11 mouse cellular contexts compared by ENCODE assay signal in genomic region chr9:65725291-65725622, GRCm38 (mm10). TPM values are rescaled to one million over a fixed set of nuclear protein-coding genes. Genes with fewer than 3 reads are reported as not detected.
DNase-seq lines count a peak whose midpoint lies in the region; ATAC-seq lines count a peak whose summit lies in the region.
"Had no signal": no experiment of that assay in that cellular context is flagged by ENCODE, and none has a peak within 500 bp of the region (broad histone marks: within the 10 kb centered on the region; RNA-seq: fewer than 3 reads in every experiment).

No protein-coding gene starts in this region.

- no peaks in the 10 kb centered on the region for H3K27me3 ChIP-seq in heart, embryonic 11.5 days (ENCODE audit: control insufficient read depth, insufficient read depth, low read length)
- H3K27me3 ChIP-seq in embryonic facial prominence, embryonic 15.5 days: no peaks in the 10 kb centered on the region
- H3K27me3 ChIP-seq in hindbrain, embryonic 11.5 days (ENCODE audit: control insufficient read depth, insufficient read depth, low read length): no peaks in the 10 kb centered on the region
- no peaks in the 10 kb centered on the region for H3K27me3 ChIP-seq in midbrain, embryonic 14.5 days (ENCODE audit: control insufficient read depth, insufficient read depth, low read length)
- H3K27me3 ChIP-seq: stomach, embryonic 15.5 days had no signal

- 28% methylated on average over 4 of the region's 4 CpGs for WGBS in heart, embryonic 11.5 days (ENCODE audit: insufficient replicate concordance)
- WGBS in embryonic facial prominence, embryonic 15.5 days: 51% methylated on average over 4 of the region's 4 CpGs
- 78% methylated on average over 4 of the region's 4 CpGs for WGBS in hindbrain, embryonic 11.5 days
- 27% methylated on average over 4 of the region's 4 CpGs for WGBS in midbrain, embryonic 14.5 days

- peaks cover 35% of the 10 kb centered on the region for H3K4me1 ChIP-seq in heart, embryonic 11.5 days (ENCODE audit: control insufficient read depth, insufficient read depth, low read length)
- H3K4me1 ChIP-seq in embryonic facial prominence, embryonic 15.5 days: peaks cover 27% of the 10 kb centered on the region
- peaks cover 7% of the 10 kb centered on the region; the same call in 1 of the 2 replicates for H3K4me1 ChIP-seq in hindbrain, embryonic 11.5 days (replicated peaks; ENCODE audit: control insufficient read depth, insufficient read depth, low read length)
- peaks cover 37% of the 10 kb centered on the region for H3K4me1 ChIP-seq in midbrain, embryonic 14.5 days (ENCODE audit: control insufficient read depth, insufficient read depth, low read length)

- no peak for ATAC-seq in heart, embryonic 11.5 days (replicated peaks; ENCODE audit: insufficient number of reproducible peaks, low FRiP score, low TSS enrichment)
- ATAC-seq in embryonic facial prominence, embryonic 15.5 days (ENCODE audit: insufficient number of reproducible peaks, low FRiP score, low TSS enrichment, low read depth): no peak
- ATAC-seq in hindbrain, embryonic 11.5 days (ENCODE audit: low FRiP score): no peak
- ATAC-seq in midbrain, embryonic 14.5 days (ENCODE audit: low FRiP score, low TSS enrichment): no peak
- ATAC-seq: CD4-positive, CD25-positive, alpha-beta regulatory T cell, adult 4 months had no signal

- peak overlapping the region; percentile 3; the same call in 1 of the 2 replicates for H3K4me2 ChIP-seq in heart, embryonic 11.5 days
- H3K4me2 ChIP-seq in embryonic facial prominence, embryonic 15.5 days (replicated peaks): no peak overlapping the region
- no peak overlapping the region for H3K4me2 ChIP-seq in hindbrain, embryonic 11.5 days (replicated peaks; ENCODE audit: low read depth, low read length)
- H3K4me2 ChIP-seq in midbrain, embryonic 14.5 days (ENCODE audit: low read length): peak overlapping the region; percentile 1
- H3K4me2 ChIP-seq: liver, embryonic 11.5 days; stomach, embryonic 15.5 days had no signal

- H3K9me3 ChIP-seq in heart, embryonic 11.5 days (replicated peaks; ENCODE audit: control insufficient read depth, low read length): no peaks in the 10 kb centered on the region
- H3K9me3 ChIP-seq in embryonic facial prominence, embryonic 15.5 days (replicated peaks): no peaks in the 10 kb centered on the region
- H3K9me3 ChIP-seq in hindbrain, embryonic 11.5 days (ENCODE audit: control insufficient read depth, low read length): no peaks in the 10 kb centered on the region
- no peaks in the 10 kb centered on the region for H3K9me3 ChIP-seq in midbrain, embryonic 14.5 days (ENCODE audit: control insufficient read depth, low read length)
- H3K9me3 ChIP-seq: stomach, embryonic 15.5 days had no signal

- H3K4me3 ChIP-seq in heart, embryonic 11.5 days (ENCODE audit: low read depth, low read length): no peak overlapping the region
- no peak overlapping the region for H3K4me3 ChIP-seq in embryonic facial prominence, embryonic 15.5 days (replicated peaks)
- H3K4me3 ChIP-seq in hindbrain, embryonic 11.5 days (ENCODE audit: low read depth, low read length): no peak overlapping the region
- H3K4me3 ChIP-seq in midbrain, embryonic 14.5 days (replicated peaks; ENCODE audit: low read depth, low read length): no peak overlapping the region
- H3K4me3 ChIP-seq: stomach, embryonic 15.5 days had no signal

- H3K27ac ChIP-seq in heart, embryonic 11.5 days (ENCODE audit: low read depth, low read length): peak overlapping the region; percentile 71
- peak overlapping the region; percentile 71 for H3K27ac ChIP-seq in embryonic facial prominence, embryonic 15.5 days (replicated peaks)
- peak overlapping the region; percentile 61; the same call in 1 of the 2 replicates for H3K27ac ChIP-seq in hindbrain, embryonic 11.5 days (ENCODE audit: low read depth, low read length)
- H3K27ac ChIP-seq in midbrain, embryonic 14.5 days (replicated peaks; ENCODE audit: low read depth, low read length): peak overlapping the region; percentile 82
- H3K27ac ChIP-seq: stomach, embryonic 15.5 days had no signal

- intact Hi-C loops in heart, postnatal 25 days (cut with DNase I): no loop called here
- intact Hi-C loops in left cerebral cortex, postnatal 10 days (cut with DNase I): no loop called here

- no peaks in the 10 kb centered on the region for H3K36me3 ChIP-seq in heart, embryonic 11.5 days (ENCODE audit: control insufficient read depth, insufficient read depth, low read length)
- no peaks in the 10 kb centered on the region for H3K36me3 ChIP-seq in embryonic facial prominence, embryonic 15.5 days
- H3K36me3 ChIP-seq in hindbrain, embryonic 11.5 days (ENCODE audit: control insufficient read depth, insufficient read depth, low read length): no peaks in the 10 kb centered on the region
- no peaks in the 10 kb centered on the region for H3K36me3 ChIP-seq in midbrain, embryonic 14.5 days (ENCODE audit: control insufficient read depth, insufficient read depth, low read length)

- DNase-seq in heart, postnatal 25 days (ENCODE audit: low spot score): no peak
- DNase-seq in hindbrain, embryonic 11.5 days (ENCODE audit: low spot score): no peak
- no peak for DNase-seq in midbrain, embryonic 14.5 days
- DNase-seq in adipocyte (ENCODE audit: low spot score): no peak
- DNase-seq in ovary, adult 18-20 months (ENCODE audit: low spot score): no peak
- DNase-seq in left cerebral cortex, postnatal 10 days (ENCODE audit: extremely low spot score in 1 of 2, low spot score in 2 of 2): no peak

- H3K9ac ChIP-seq in heart, embryonic 11.5 days (ENCODE audit: low read depth, low read length): 0 out of 2 replicates have a peak overlapping the region, but pooled peaks have one; percentile 12
- no peak overlapping the region for H3K9ac ChIP-seq in embryonic facial prominence, embryonic 15.5 days
- H3K9ac ChIP-seq in hindbrain, embryonic 11.5 days (ENCODE audit: low read depth, low read length): 0 out of 2 replicates have a peak overlapping the region, but pooled peaks have one; percentile 15
- 0 out of 2 replicates have a peak overlapping the region, but pooled peaks have one; percentile 20 for H3K9ac ChIP-seq in midbrain, embryonic 14.5 days (replicated peaks; ENCODE audit: low read length)
- H3K9ac ChIP-seq: stomach, embryonic 15.5 days had no signal

RNA-seq across cellular contexts. Expression of gene Oaz2, which starts 57.5 kb away (rescaled TPM):
- 191 and 256 TPM in 2 replicates for polyA plus RNA-seq in heart, embryonic 11.5 days (2014; fragmentation: Nextera tagmentation; extraction: Ambion mirVana)
- 100 to 1,000 TPM; 249 to 259 TPM for total RNA-seq in heart, postnatal 25 days (2021)
- 304 and 311 TPM in 2 replicates for polyA plus RNA-seq in embryonic facial prominence, embryonic 15.5 days (2015; fragmentation: Nextera tagmentation; extraction: Ambion mirVana)
- 204 and 224 TPM in 2 replicates for polyA plus RNA-seq in hindbrain, embryonic 11.5 days (2014; fragmentation: Nextera tagmentation; extraction: Ambion mirVana)
- 258 and 300 TPM in 2 replicates for polyA plus RNA-seq in midbrain, embryonic 14.5 days (2014; fragmentation: Nextera tagmentation; extraction: Ambion mirVana)
- 100 to 1,000 TPM; 226 to 228 TPM for total RNA-seq in left cerebral cortex, postnatal 10 days (2021)

Comparison
In these comparisons a context has a peak if more than half of its experiments do, and no peak if none do; other contexts are left out.
1. H3K4me2 ChIP-seq: peak in heart, embryonic 11.5 days (single experiment) and midbrain, embryonic 14.5 days (single experiment); none in embryonic facial prominence, embryonic 15.5 days (single experiment) and hindbrain, embryonic 11.5 days (single experiment).
2. Peak in every context shown above with its lines, with median percentiles within 50 percentile points of each other: H3K27ac ChIP-seq.